Mouse (Mus musculus) embryonic facial prominence, embryonic 11.5 days (tissue): ENCODE results near the gene Cklf. TPM values are rescaled to one million over a fixed set of nuclear protein-coding genes. Genes with fewer than 3 reads are reported as not detected.
A peak's percentile ranks its signal among the peaks of the same experiment; 100 is the strongest.
"Not testable (repeated sequence)": the region's sequence is repeated elsewhere in the genome, so short reads cannot be mapped to it uniquely, and the experiment has no call there.

ENCODE experiments used
- ATAC-seq: fragments of 200-750 bp; cut with Nextera tagmentation; replicated peaks from 2 replicates; pipeline ENCODE4 v1.8.0; 2017; ENCODE audit warnings: low read depth; ENCODE audit not compliant: insufficient number of reproducible peaks, low FRiP score, low TSS enrichment
- DNase-seq: peaks from one replicate; pipeline ENCODE4 v3.0.0-alpha.2; 2015; ENCODE audit warnings: low spot score
- H3K27ac ChIP-seq: fragments of 300-500 bp; sonication (generic); replicated peaks from 2 replicates; pipeline ENCODE4 v1.5.1; 2014; ENCODE audit warnings: mild to moderate bottlenecking, low read depth, low read length, control low read depth
- H3K27me3 ChIP-seq: fragments of 300-500 bp; sonication (generic); 2 replicates; pipeline ENCODE4 v1.6.1; 2014; ENCODE audit warnings: mild to moderate bottlenecking, low read length, moderate library complexity, mixed read lengths; ENCODE audit not compliant: control insufficient read depth, insufficient read depth
- H3K36me3 ChIP-seq: fragments of 300-500 bp; sonication (generic); replicated peaks from 2 replicates; pipeline ENCODE4 v1.6.1; 2014; ENCODE audit warnings: low read depth, mild to moderate bottlenecking, low read length, moderate library complexity, mixed read lengths; ENCODE audit not compliant: control insufficient read depth, insufficient read depth
- H3K4me1 ChIP-seq: fragments of 300-500 bp; sonication (generic); 2 replicates; pipeline ENCODE4 v1.6.1; 2014; ENCODE audit warnings: low read length, mixed read lengths; ENCODE audit not compliant: control insufficient read depth, insufficient read depth
- H3K4me2 ChIP-seq: fragments of 300-500 bp; sonication (generic); 2 replicates; pipeline ENCODE4 v1.6.1; 2014; ENCODE audit warnings: low read depth, mild to moderate bottlenecking, control low read depth, low read length, moderate library complexity
- H3K4me3 ChIP-seq: fragments of 300-500 bp; sonication (generic); 2 replicates; pipeline ENCODE4 v1.5.1; 2014; ENCODE audit warnings: low read depth, low read length, control low read depth
- H3K9ac ChIP-seq: fragments of 300-500 bp; sonication (generic); replicated peaks from 2 replicates; pipeline ENCODE4 v1.6.1; 2014; ENCODE audit warnings: mild to moderate bottlenecking, control low read depth, low read length
- H3K9me3 ChIP-seq: fragments of 300-500 bp; sonication (generic); replicated peaks from 2 replicates; pipeline ENCODE4 v1.6.1; 2016; ENCODE audit warnings: mild to moderate bottlenecking, low read length, inconsistent platforms, mixed read lengths; ENCODE audit not compliant: control insufficient read depth
- WGBS: fragments of 180-500 bp; shearing (Covaris S2); extraction: QIAGEN DNeasy Blood & Tissue Kit; methylation state at CpG from one replicate; pipeline ENCODE4 v1.1.7; 2014; 5-methylcytosine and 5-hydroxymethylcytosine counted together
- polyA plus RNA-seq: library from polyadenylated mRNA; unstranded; fragments of >200 nt; fragmentation: Nextera tagmentation; extraction: Ambion mirVana; gene quantifications from 2 replicates; pipeline ENCODE4 v1.2.1, GENCODE M21; 2014

Cklf gene
- polyA plus RNA-seq, 1 experiment from 2014 or later: 36.3 TPM

DNA sequence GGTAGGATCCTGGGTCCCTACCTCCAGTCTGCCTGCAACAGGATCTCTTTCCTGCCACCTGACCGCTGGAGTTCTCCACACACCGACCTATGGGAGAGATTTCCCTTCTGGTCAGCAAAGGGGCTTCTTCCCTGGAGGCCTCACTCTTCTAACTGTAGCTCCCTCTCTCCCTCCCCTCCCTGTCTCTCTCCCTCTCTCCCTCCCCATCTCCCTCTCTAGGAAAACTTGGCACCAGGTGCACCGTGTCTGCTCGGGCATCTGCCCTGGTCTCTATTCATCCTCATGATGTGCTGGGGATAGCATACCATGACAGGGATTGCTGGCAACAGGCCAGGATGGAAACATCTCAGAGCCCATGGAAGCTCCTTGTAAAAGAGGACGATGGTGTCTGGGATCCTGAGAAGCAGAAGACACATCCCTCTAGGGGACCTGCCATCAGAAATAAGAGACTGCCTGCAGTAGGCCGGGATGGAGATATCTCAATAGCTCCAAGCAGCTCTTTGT is 18.3 kb downstream of the Cklf start:
- Histone ChIP-seq H3K27me3 (no peaks in the 10 kb centered on the region), H3K27ac (no peak overlapping the region), H3K9ac (no peak overlapping the region), H3K4me1 (no peaks in the 10 kb centered on the region), H3K36me3 (no peaks in the 10 kb centered on the region), H3K9me3 (no peaks in the 10 kb centered on the region), H3K4me3 (no peak overlapping the region), H3K4me2 (no peak overlapping the region)
- no peak for ATAC-seq
- WGBS: 91% methylated on average over 6 of the region's 6 CpGs
- DNase-seq: no peak

GRCm38 (mm10) chr8:104293081-104293480 is 42.4 kb downstream of the Cklf start, which contains the start of gene Cmtm2a:
TSS of gene Cmtm2a (minus strand) at chr8:104293181.
- H3K9ac ChIP-seq, H3K4me2 ChIP-seq, H3K36me3 ChIP-seq, H3K9me3 ChIP-seq, ATAC-seq, H3K27ac ChIP-seq, H3K4me3 ChIP-seq, H3K4me1 ChIP-seq, H3K27me3 ChIP-seq, DNase-seq: not testable (repeated sequence)
- 89% methylated on average over 12 of the region's 12 CpGs for WGBS

GRCm38 (mm10) chr8:104294396-104294795 is 43.7 kb downstream of the Cklf start:
- Histone ChIP-seq H3K4me1 (no peaks in the 10 kb centered on the region), H3K4me3 (no peak overlapping the region), H3K9ac (no peak overlapping the region), H3K36me3 (no peaks in the 10 kb centered on the region), H3K27me3 (no peaks in the 10 kb centered on the region), H3K27ac (no peak overlapping the region), H3K9me3 (no peaks in the 10 kb centered on the region), H3K4me2 (no peak overlapping the region)
- WGBS: 90% methylated on average over 1 of the region's 1 CpGs
- ATAC-seq (no peak), DNase-seq (no peak)

GRCm38 (mm10) chr8:104301577-104301976 is 50.9 kb downstream of the Cklf start:
- H3K9me3 ChIP-seq, H3K36me3 ChIP-seq, H3K27me3 ChIP-seq, H3K4me2 ChIP-seq, H3K4me1 ChIP-seq, H3K27ac ChIP-seq, H3K4me3 ChIP-seq, H3K9ac ChIP-seq: not testable (repeated sequence)
- ATAC-seq (peak; percentile 67; the same call in 1 of the 2 replicates), DNase-seq (peak; percentile 48)
- WGBS: 10% methylated on average over 3 of the region's 3 CpGs

GRCm38 (mm10) chr8:104302536-104302935 is 51.9 kb downstream of the Cklf start:
- not testable (repeated sequence) for H3K4me1 ChIP-seq, DNase-seq, H3K9ac ChIP-seq, H3K36me3 ChIP-seq, H3K27me3 ChIP-seq, ATAC-seq, H3K4me3 ChIP-seq, H3K4me2 ChIP-seq, H3K9me3 ChIP-seq, H3K27ac ChIP-seq
- WGBS: 88% methylated on average over 4 of the region's 4 CpGs

- ATAC-seq: no peak
- H3K27me3 ChIP-seq: no peaks in the 10 kb centered on the region
- H3K4me2 ChIP-seq: no peak overlapping the region
- no peak for DNase-seq
- H3K4me1 ChIP-seq: no peaks in the 10 kb centered on the region
- H3K36me3 ChIP-seq: no peaks in the 10 kb centered on the region
- no peak overlapping the region for H3K4me3 ChIP-seq
- no peaks in the 10 kb centered on the region for H3K9me3 ChIP-seq
- WGBS: 92% methylated on average over 11 of the region's 11 CpGs
- H3K27ac ChIP-seq: no peak overlapping the region
- no peak overlapping the region for H3K9ac ChIP-seq
Measured at GRCm38 (mm10) chr8:104304962-104305361, 54.3 kb downstream of the Cklf start.

- not testable (repeated sequence) for H3K4me1 ChIP-seq, ATAC-seq, H3K27me3 ChIP-seq, H3K4me3 ChIP-seq, H3K27ac ChIP-seq, H3K4me2 ChIP-seq, H3K9ac ChIP-seq, DNase-seq, H3K9me3 ChIP-seq, H3K36me3 ChIP-seq
- 50% methylated on average over 6 of the region's 6 CpGs for WGBS
Measured at GRCm38 (mm10) chr8:104308341-104308740, 57.7 kb downstream of the Cklf start.

GRCm38 (mm10) chr8:104309441-104310155 is 58.9 kb downstream of the Cklf start, which contains the start of the genes Gm45711 and Cmtm1:
TSS of gene Gm45711 (minus strand) at chr8:104310081.
TSS of gene Cmtm1 (minus strand) at chr8:104310145.
- H3K36me3 ChIP-seq, H3K4me3 ChIP-seq, H3K9ac ChIP-seq, H3K27me3 ChIP-seq, ATAC-seq, H3K4me1 ChIP-seq, H3K4me2 ChIP-seq, H3K27ac ChIP-seq, DNase-seq, H3K9me3 ChIP-seq: not testable (repeated sequence)
- 91% methylated on average over 31 of the region's 36 CpGs for WGBS
